Mouse (Mus musculus) MEL (cell line): Measurements from ENCODE around the gene Ccn1.

Experiments used
- CHD2 ChIP-seq: IDR thresholded peaks from 2 replicates; pipeline ENCODE4 v1.6.1; 2011; ENCODE audit warnings: low read length, improper control_type of control experiment
- GABPA ChIP-seq: IDR thresholded peaks from 2 replicates; pipeline ENCODE4 v1.6.1; 2012; ENCODE audit warnings: low read depth, mild to moderate bottlenecking, inconsistent platforms, low read length, improper control_type of control experiment, moderate library complexity

- TF ChIP-seq CHD2 = no peak
- no peak for TF ChIP-seq GABPA
These were observed 7.4 kb upstream of the Ccn1 start for GRCm38 (mm10) chr3:145656993-145657713.
